26 mouse cellular contexts compared by ENCODE assay signal in the genomic region with DNA sequence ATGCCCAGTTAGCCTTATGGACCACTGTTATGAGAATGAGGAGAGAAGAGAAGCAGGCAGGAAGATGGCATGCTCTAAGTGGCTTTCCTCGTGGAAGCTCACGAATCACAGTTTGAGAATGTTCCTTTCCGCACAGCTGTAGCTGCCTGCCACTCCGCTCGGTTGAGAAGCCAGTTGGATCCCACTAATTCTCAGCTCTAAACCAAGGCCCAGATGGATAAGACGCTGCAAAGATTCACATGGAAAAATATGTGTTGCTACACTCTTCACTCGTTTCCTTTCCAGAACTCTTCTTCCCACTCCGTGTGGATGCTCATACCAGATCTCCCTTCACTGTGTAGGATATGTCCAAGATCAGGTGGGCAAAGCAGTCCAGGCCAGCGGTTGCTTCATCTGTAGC.
DNase-seq lines count a peak whose midpoint lies in the region; ATAC-seq and TF ChIP-seq lines count a peak whose summit lies in the region.
"Had no signal": no experiment of that assay in that cellular context is flagged by ENCODE, and none has a peak within 500 bp of the region (broad histone marks: within the 10 kb centered on the region; RNA-seq: fewer than 3 reads in every experiment).

No protein-coding gene starts in this region.

- H3K4me2 ChIP-seq in forebrain, postnatal 0 days (ENCODE audit: low read depth), result no peak overlapping the region
- H3K4me2 ChIP-seq: heart, embryonic 15.5 days; intestine, embryonic 15.5 days; liver, embryonic 12.5 days; midbrain, embryonic 12.5 days; neural tube, embryonic 13.5 days had no signal

- TF ChIP-seq CTCF in left cerebral cortex, adult 2 months (IDR thresholded peaks at IDR 0.05), result no peak
- TF ChIP-seq CTCF in forebrain, postnatal 0 days (IDR thresholded peaks at IDR 0.05; ENCODE audit: low read depth), result no peak

- no peak overlapping the region for H3K9ac ChIP-seq in forebrain, postnatal 0 days
- H3K9ac ChIP-seq: heart, embryonic 15.5 days; intestine, embryonic 15.5 days; liver, embryonic 12.5 days; liver, postnatal 0 days; midbrain, embryonic 12.5 days; neural tube, embryonic 13.5 days had no signal

- 70% methylated on average over 9 of the region's 9 CpGs for WGBS in forebrain, postnatal 0 days

- H3K9me3 ChIP-seq in forebrain, postnatal 0 days (ENCODE audit: low read length), result no peaks in the 10 kb centered on the region
- H3K9me3 ChIP-seq: heart, embryonic 10.5 days; heart, embryonic 15.5 days; intestine, embryonic 15.5 days; liver, embryonic 12.5 days; midbrain, embryonic 12.5 days; neural tube, embryonic 13.5 days had no signal

- no peaks in the 10 kb centered on the region for H3K36me3 ChIP-seq in forebrain, postnatal 0 days (ENCODE audit: insufficient read depth)
- H3K36me3 ChIP-seq: heart, embryonic 10.5 days; heart, embryonic 15.5 days; intestine, embryonic 15.5 days; liver, embryonic 12.5 days; midbrain, embryonic 12.5 days; neural tube, embryonic 13.5 days had no signal

- peaks cover 13% of the 10 kb centered on the region; the same call in 1 of the 2 replicates for H3K4me1 ChIP-seq in forebrain, postnatal 0 days (ENCODE audit: insufficient read depth)
- H3K4me1 ChIP-seq: heart, embryonic 10.5 days; heart, embryonic 15.5 days; intestine, embryonic 15.5 days; liver, embryonic 12.5 days had no signal

- H3K4me3 ChIP-seq in left cerebral cortex, adult 2 months, result no peak overlapping the region
- H3K4me3 ChIP-seq in forebrain, postnatal 0 days (ENCODE audit: low read depth, low read length), result no peak overlapping the region
- H3K4me3 ChIP-seq: heart, embryonic 10.5 days; heart, embryonic 15.5 days; intestine, embryonic 15.5 days; liver, embryonic 12.5 days; midbrain, embryonic 12.5 days; neural tube, embryonic 13.5 days had no signal

- H3K27me3 ChIP-seq in forebrain, postnatal 0 days (ENCODE audit: insufficient read depth, low read length), result no peaks in the 10 kb centered on the region
- H3K27me3 ChIP-seq: heart, embryonic 15.5 days; intestine, embryonic 15.5 days; liver, embryonic 12.5 days; midbrain, embryonic 12.5 days; neural tube, embryonic 13.5 days had no signal

- no peak for DNase-seq in frontal cortex, postnatal 14 days (ENCODE audit: low spot score in 2 of 2)
- DNase-seq in left cerebral cortex, adult 2 months (ENCODE audit: extremely low spot score in 1 of 2, low spot score in 2 of 2), result no peak
- no peak for DNase-seq in left cerebral cortex, adult 11 months (ENCODE audit: low spot score)
- peak; percentile 43 to 62 for DNase-seq in right cerebral cortex, postnatal 10 days (ENCODE audit: low spot score in 2 of 2)
- DNase-seq in right cerebral cortex, postnatal 36 days (ENCODE audit: low spot score in 2 of 2), result no peak
- peak; percentile 54 for DNase-seq in forebrain, postnatal 0 days
- DNase-seq in thymus, postnatal 0 days (ENCODE audit: low spot score), result no peak
- DNase-seq: adrenal gland, adult 2 months; adrenal gland, postnatal 36 days; cerebellum, adult 8-10 months; cerebellum, postnatal 25 days; gastrocnemius, postnatal 25 days; heart, adult 11 months; kidney, adult 2 months; kidney, postnatal 36 days; liver, postnatal 0 days; lung, postnatal 36 days had no signal

- ATAC-seq in frontal cortex, adult (ENCODE audit: low TSS enrichment), result peak; percentile 75
- peak; percentile 72 for ATAC-seq in forebrain, postnatal 0 days
- ATAC-seq: CD4-positive, CD25-positive, alpha-beta regulatory T cell, adult 4 months; hindbrain, embryonic 16.5 days; intestine, embryonic 15.5 days; liver, embryonic 12.5 days; liver, postnatal 0 days had no signal

- H3K27ac ChIP-seq in left cerebral cortex, adult 2 months, result peak overlapping the region; percentile 48
- H3K27ac ChIP-seq in forebrain, postnatal 0 days (ENCODE audit: low read depth, low read length), result no peak overlapping the region
- H3K27ac ChIP-seq: heart, embryonic 10.5 days; heart, embryonic 15.5 days; intestine, embryonic 15.5 days; liver, embryonic 12.5 days; midbrain, embryonic 12.5 days; neural tube, embryonic 13.5 days had no signal

- intact Hi-C loops in left cerebral cortex, adult 2 months (cut with DNase I), result no loop called here

Comparison
In these comparisons a context has a peak if more than half of its experiments do, and no peak if none do; other contexts are left out.
1. DNase-seq: peak in right cerebral cortex, postnatal 10 days (2 of 2) and forebrain, postnatal 0 days (single experiment); none in frontal cortex, postnatal 14 days (0 of 2), left cerebral cortex, adult 2 months (0 of 2), left cerebral cortex, adult 11 months (single experiment), right cerebral cortex, postnatal 36 days (0 of 2) and thymus, postnatal 0 days (single experiment).